ENCODE assay signal across 7 mouse cellular contexts in the genomic region with DNA sequence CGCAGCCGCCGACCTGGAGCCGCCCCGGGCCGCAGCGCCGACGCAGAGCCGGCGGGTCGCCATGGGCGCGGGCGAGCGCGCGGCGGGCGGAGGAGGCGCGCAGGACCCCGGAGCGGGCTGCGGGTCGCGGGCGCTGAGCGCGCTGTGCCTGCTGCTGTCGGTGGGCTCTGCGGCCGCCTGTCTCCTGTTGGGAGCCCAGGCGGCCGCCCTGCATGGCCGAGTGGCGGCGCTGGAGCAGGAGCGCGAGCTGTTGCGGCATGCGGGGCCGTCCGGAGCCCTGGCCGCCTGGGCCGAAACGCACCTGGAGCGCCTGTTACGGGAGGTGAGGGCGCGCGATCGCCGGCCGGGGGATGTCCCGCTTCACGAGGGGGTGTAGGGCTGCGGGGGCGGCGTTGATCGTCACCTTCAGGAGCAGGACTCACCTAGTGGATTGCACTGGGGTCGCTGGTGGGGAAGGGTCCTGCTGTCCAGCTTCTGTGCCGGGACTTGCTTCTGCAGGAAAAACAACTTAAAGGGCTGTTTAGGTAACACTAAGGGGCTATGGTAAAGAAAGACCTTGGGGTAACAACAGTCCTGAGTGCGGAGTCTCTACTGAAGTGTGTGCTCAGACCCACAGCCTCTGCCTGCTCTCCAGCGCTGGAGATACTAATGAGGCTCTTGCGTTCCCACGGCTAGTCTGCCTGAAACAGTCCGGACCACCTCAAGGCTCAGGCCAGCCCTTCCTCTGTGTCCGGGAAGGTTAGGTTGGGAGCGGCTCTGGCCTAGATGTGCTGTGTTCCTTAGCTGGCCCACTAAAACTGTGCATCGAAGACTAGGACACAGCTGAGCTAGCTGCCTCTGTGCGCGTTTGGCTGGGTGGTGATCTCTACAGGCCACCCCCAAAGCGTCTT. TPM values are rescaled to one million over a fixed set of nuclear protein-coding genes. Genes with fewer than 3 reads are reported as not detected.
DNase-seq lines count a peak whose midpoint lies in the region; ATAC-seq and TF ChIP-seq lines count a peak whose summit lies in the region.

No protein-coding gene starts in this region.

- no peak for TF ChIP-seq POLR2A in liver, adult 2 months (IDR thresholded peaks at IDR 0.05; ENCODE audit: extremely low read depth, insufficient read depth, low read length)

- H3K4me1 ChIP-seq in forebrain, postnatal 0 days (ENCODE audit: insufficient read depth), result no peaks in the 10 kb centered on the region
- H3K4me1 ChIP-seq in hindbrain, embryonic 16.5 days (ENCODE audit: control insufficient read depth, insufficient read depth, low read depth, low read length), result no peaks in the 10 kb centered on the region; the same call in 1 of the 2 replicates
- no peaks in the 10 kb centered on the region for H3K4me1 ChIP-seq in liver, adult 2 months (ENCODE audit: control insufficient read depth, insufficient read depth, low read length)
- no peaks in the 10 kb centered on the region for H3K4me1 ChIP-seq in neural tube, embryonic 11.5 days (ENCODE audit: control insufficient read depth, insufficient read depth, low read length)

- peak overlapping the region; percentile 97 for H3K4me2 ChIP-seq in forebrain, postnatal 0 days (ENCODE audit: low read depth)
- H3K4me2 ChIP-seq in hindbrain, embryonic 16.5 days (ENCODE audit: low read length), result peak overlapping the region; percentile 85
- peak overlapping the region; percentile 85 for H3K4me2 ChIP-seq in neural tube, embryonic 11.5 days (ENCODE audit: low read depth)

- no peak overlapping the region for H3K27ac ChIP-seq in forebrain, postnatal 0 days (ENCODE audit: low read depth, low read length)
- no peak overlapping the region; the same call in 1 of the 2 replicates for H3K27ac ChIP-seq in hindbrain, embryonic 16.5 days (ENCODE audit: low read depth, low read length)
- H3K27ac ChIP-seq in liver, adult 2 months (replicated peaks; ENCODE audit: insufficient read depth, low read depth, low read length), result no peak overlapping the region
- H3K27ac ChIP-seq in neural tube, embryonic 11.5 days (ENCODE audit: low read depth, low read length), result peak overlapping the region; percentile 20; the same call in 1 of the 2 replicates

- DNase-seq in ES-CJ7 (ENCODE audit: low read depth, low spot score), result peak; percentile 23
- DNase-seq in ZHBTc4 (ENCODE audit: low read depth, low spot score), result peak; percentile 73
- peak; percentile 40 for DNase-seq in forebrain, postnatal 0 days
- no peak for DNase-seq in liver, adult 2 months (ENCODE audit: extremely low read depth, low read depth, low spot score)
- peak; percentile 81 for DNase-seq in neural tube, embryonic 11.5 days (ENCODE audit: low spot score)
- peak; percentile 9 to 19 for DNase-seq in thymus, postnatal 36 days

- 0 out of 2 replicates have a peak, but pooled peaks cover under 1% of the 10 kb centered on the region for H3K36me3 ChIP-seq in forebrain, postnatal 0 days (ENCODE audit: insufficient read depth)
- no peaks in the 10 kb centered on the region for H3K36me3 ChIP-seq in hindbrain, embryonic 16.5 days (ENCODE audit: control insufficient read depth, insufficient read depth, low read length)
- no peaks in the 10 kb centered on the region for H3K36me3 ChIP-seq in liver, adult 2 months (ENCODE audit: control insufficient read depth, insufficient read depth, low read length)
- H3K36me3 ChIP-seq in neural tube, embryonic 11.5 days (ENCODE audit: control insufficient read depth, insufficient read depth, low read length), result no peaks in the 10 kb centered on the region

- no peaks in the 10 kb centered on the region for H3K27me3 ChIP-seq in forebrain, postnatal 0 days (ENCODE audit: insufficient read depth, low read length)
- no peaks in the 10 kb centered on the region for H3K27me3 ChIP-seq in hindbrain, embryonic 16.5 days (replicated peaks; ENCODE audit: control insufficient read depth, insufficient read depth, low read length)
- no peaks in the 10 kb centered on the region for H3K27me3 ChIP-seq in liver, adult 2 months (ENCODE audit: control insufficient read depth, insufficient read depth, low read length)
- H3K27me3 ChIP-seq in neural tube, embryonic 11.5 days (ENCODE audit: control insufficient read depth, insufficient read depth, low read length), result no peaks in the 10 kb centered on the region

- peak; percentile 73 for ATAC-seq in forebrain, postnatal 0 days
- peak; percentile 83 for ATAC-seq in hindbrain, embryonic 16.5 days
- ATAC-seq in neural tube, embryonic 11.5 days (ENCODE audit: insufficient read depth, low FRiP score, low TSS enrichment), result peak; percentile 72

- H3K9ac ChIP-seq in forebrain, postnatal 0 days, result peak overlapping the region; percentile 52
- H3K9ac ChIP-seq in hindbrain, embryonic 16.5 days (ENCODE audit: low read depth, low read length), result peak overlapping the region; percentile 70
- H3K9ac ChIP-seq in liver, adult 2 months (ENCODE audit: low read depth, low read length), result peak overlapping the region; percentile 71
- H3K9ac ChIP-seq in neural tube, embryonic 11.5 days (ENCODE audit: low read length), result peak overlapping the region; percentile 57

- no peaks in the 10 kb centered on the region for H3K79me2 ChIP-seq in liver, adult 2 months (ENCODE audit: control insufficient read depth, insufficient read depth, low read length)

- H3K9me3 ChIP-seq in forebrain, postnatal 0 days (ENCODE audit: low read length), result no peaks in the 10 kb centered on the region
- H3K9me3 ChIP-seq in hindbrain, embryonic 16.5 days (ENCODE audit: control insufficient read depth, low read length), result no peaks in the 10 kb centered on the region
- H3K9me3 ChIP-seq in neural tube, embryonic 11.5 days (ENCODE audit: control insufficient read depth, low read length), result no peaks in the 10 kb centered on the region

- WGBS in forebrain, postnatal 0 days, result 4% methylated on average over 68 of the region's 74 CpGs
- WGBS in hindbrain, embryonic 16.5 days, result 4% methylated on average over 38 of the region's 74 CpGs
- 5% methylated on average over 74 of the region's 74 CpGs for WGBS in liver, adult 2 months
- WGBS in neural tube, embryonic 11.5 days, result 2% methylated on average over 48 of the region's 74 CpGs

- peak overlapping the region; percentile 56 for H3K4me3 ChIP-seq in forebrain, postnatal 0 days (ENCODE audit: low read depth, low read length)
- peak overlapping the region; percentile 63 for H3K4me3 ChIP-seq in hindbrain, embryonic 16.5 days (ENCODE audit: low read length)
- H3K4me3 ChIP-seq in liver, adult 2 months (ENCODE audit: insufficient read depth, low read depth, low read length), result peak overlapping the region; percentile 78; the same call in 1 of the 2 replicates
- H3K4me3 ChIP-seq in neural tube, embryonic 11.5 days (ENCODE audit: low read depth, low read length), result peak overlapping the region; percentile 59

- TF ChIP-seq CTCF in forebrain, postnatal 0 days (IDR thresholded peaks at IDR 0.05; ENCODE audit: low read depth), result peak; percentile 56
- TF ChIP-seq CTCF in liver, adult 2 months (IDR thresholded peaks at IDR 0.05; ENCODE audit: low read depth, low read length), result peak; percentile 33; the same call in 1 of the 2 replicates

RNA-seq across cellular contexts. Expression of gene Col23a1, which starts 0.6 kb away (rescaled TPM):
- 11.8 and 12.6 TPM in 2 replicates for total RNA-seq in forebrain, postnatal 0 days (2014; rRNA removed)
- 3.2 and 3.8 TPM in 2 replicates for polyA plus RNA-seq in forebrain, postnatal 0 days (2015; fragmentation: Nextera tagmentation; extraction: Ambion mirVana)
- polyA plus RNA-seq in hindbrain, embryonic 16.5 days (2015; fragmentation: Nextera tagmentation; extraction: Ambion mirVana), result 4.4 and 6.1 TPM in 2 replicates
- total RNA-seq in liver, adult 2 months (2014; rRNA removed), result 0.07 and 0.09 TPM in 2 replicates
- polyA plus RNA-seq in liver, adult 2 months (2012; rRNA removed), result 0.05 TPM in 1 of 2 replicates, not detected in the other
- polyA plus RNA-seq in neural tube, embryonic 11.5 days (2014; fragmentation: Nextera tagmentation; extraction: Ambion mirVana), result 9.7 and 10.9 TPM in 2 replicates

RNA-seq across cellular contexts. Expression of gene BC049762, which starts 27.5 kb away (rescaled TPM):
- not detected in 2 replicates for total RNA-seq in forebrain, postnatal 0 days (2014; rRNA removed)
- polyA plus RNA-seq in forebrain, postnatal 0 days (2015; fragmentation: Nextera tagmentation; extraction: Ambion mirVana), result 0.53 and 0.56 TPM in 2 replicates
- polyA plus RNA-seq in hindbrain, embryonic 16.5 days (2015; fragmentation: Nextera tagmentation; extraction: Ambion mirVana), result 0.24 and 0.30 TPM in 2 replicates
- 0.60 and 1.3 TPM in 2 replicates for total RNA-seq in liver, adult 2 months (2014; rRNA removed)
- polyA plus RNA-seq in liver, adult 2 months (2012; rRNA removed), result 0.37 and 0.50 TPM in 2 replicates
- 0.45 and 1.4 TPM in 2 replicates for polyA plus RNA-seq in neural tube, embryonic 11.5 days (2014; fragmentation: Nextera tagmentation; extraction: Ambion mirVana)

RNA-seq across cellular contexts. Expression of gene Clk4, which starts 28.8 kb away (rescaled TPM):
- total RNA-seq in forebrain, postnatal 0 days (2014; rRNA removed), result 94.9 and 116 TPM in 2 replicates
- polyA plus RNA-seq in forebrain, postnatal 0 days (2015; fragmentation: Nextera tagmentation; extraction: Ambion mirVana), result 105 and 114 TPM in 2 replicates
- 113 and 121 TPM in 2 replicates for polyA plus RNA-seq in hindbrain, embryonic 16.5 days (2015; fragmentation: Nextera tagmentation; extraction: Ambion mirVana)
- total RNA-seq in liver, adult 2 months (2014; rRNA removed), result 99.1 and 116 TPM in 2 replicates
- polyA plus RNA-seq in liver, adult 2 months (2012; rRNA removed), result 11.1 and 13.9 TPM in 2 replicates
- polyA plus RNA-seq in neural tube, embryonic 11.5 days (2014; fragmentation: Nextera tagmentation; extraction: Ambion mirVana), result 140 and 145 TPM in 2 replicates
